Mouse (Mus musculus): Measurements from ENCODE around the gene Pik3ca.

The Pik3ca gene

DNA sequence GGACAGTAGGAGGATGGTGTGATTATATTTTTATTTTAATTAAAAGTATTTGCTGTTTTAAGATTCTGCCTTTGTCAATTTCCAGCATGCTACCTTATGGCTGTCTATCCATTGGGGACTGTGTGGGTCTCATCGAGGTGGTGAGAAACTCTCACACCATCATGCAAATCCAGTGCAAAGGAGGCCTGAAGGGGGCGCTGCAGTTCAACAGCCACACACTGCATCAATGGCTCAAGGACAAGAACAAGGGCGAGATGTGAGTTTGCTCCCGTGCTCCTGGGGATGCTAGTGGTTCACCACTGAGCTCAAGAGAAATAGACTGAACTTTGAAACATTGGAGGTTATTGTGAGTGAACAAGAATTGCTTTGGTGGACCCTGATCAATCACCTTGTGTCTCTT lies 62.3 kb downstream of the Pik3ca start:
- no peak for DNase-seq

DNA sequence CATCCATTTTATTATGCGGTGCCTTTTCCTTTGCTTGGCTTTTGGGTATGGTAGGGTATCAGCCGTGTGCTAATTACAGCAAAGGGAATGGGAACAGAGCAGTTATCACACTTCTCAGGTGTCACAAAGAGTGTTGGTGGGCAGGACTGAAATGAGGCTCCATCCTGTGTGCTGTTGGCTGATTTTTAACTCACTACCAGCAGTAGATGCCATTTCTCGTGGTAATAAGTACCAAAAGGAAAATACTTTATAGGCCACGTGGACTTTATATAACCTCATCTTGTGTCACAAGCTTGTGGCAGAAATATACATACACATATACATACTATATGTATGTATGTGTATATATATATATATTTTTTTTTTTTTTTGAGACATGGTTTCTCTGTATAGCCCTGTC lies 69.8 kb downstream of the Pik3ca start:
- DNase-seq: no peak

DNA sequence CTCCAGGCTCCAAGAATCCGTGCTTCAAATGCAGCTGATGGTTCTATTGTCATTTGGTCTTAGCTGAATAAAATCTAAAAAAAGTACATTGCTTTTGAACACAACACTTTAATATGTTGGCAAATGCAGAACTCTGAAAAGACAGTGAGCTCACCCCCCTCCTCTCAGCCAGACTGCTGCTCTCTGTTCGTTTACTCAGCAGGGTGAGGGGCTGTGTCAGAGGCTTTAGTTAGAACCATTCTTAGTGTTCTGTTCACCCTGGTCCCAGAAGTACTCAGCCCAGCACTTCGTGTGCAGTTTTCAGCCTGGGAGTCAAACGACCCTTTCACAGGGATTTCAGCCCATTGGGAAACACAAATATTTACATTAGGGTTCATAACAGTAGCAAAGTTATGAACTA lies 70.9 kb downstream of the Pik3ca start:
- no peak for DNase-seq

DNA sequence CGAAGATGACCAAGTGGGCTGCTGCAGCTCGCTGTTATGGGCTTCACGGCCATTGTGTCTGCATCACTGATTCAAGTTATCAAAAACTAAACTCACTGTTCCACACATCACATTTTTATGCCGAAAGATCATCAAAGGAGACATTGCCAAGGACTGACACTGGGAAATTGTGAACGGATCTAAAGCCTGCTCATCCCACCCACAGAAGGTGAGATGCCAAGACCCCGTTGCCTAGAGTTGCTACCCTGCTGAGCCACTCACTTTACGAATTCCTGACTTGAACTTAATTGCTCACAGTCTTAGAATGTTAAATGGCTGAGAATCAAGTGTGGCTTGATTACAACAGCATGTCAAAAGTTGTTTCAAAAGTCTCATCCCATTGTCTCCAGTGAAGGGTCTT lies 73.0 kb downstream of the Pik3ca start:
- DNase-seq: no peak

DNA sequence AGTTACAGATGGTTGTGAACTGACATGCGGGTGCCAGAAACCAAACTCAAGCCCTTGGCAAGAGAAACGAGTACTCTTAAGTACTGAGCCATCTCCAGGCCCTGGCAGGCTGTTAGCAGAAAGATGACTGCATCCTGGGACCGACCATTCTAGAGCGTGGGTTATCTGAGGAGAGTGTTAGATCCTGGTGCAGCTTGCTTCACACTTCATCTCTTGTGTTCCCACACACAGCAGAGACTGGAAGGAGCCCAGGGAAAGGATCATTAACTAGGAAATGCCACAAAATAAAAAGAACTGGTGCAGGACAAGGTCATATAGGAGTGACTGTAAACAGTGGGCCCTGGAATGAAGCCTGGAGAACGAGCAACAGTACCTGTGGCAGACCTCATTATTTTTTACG lies 73.6 kb downstream of the Pik3ca start:
- DNase-seq: peak; percentile 23

DNA sequence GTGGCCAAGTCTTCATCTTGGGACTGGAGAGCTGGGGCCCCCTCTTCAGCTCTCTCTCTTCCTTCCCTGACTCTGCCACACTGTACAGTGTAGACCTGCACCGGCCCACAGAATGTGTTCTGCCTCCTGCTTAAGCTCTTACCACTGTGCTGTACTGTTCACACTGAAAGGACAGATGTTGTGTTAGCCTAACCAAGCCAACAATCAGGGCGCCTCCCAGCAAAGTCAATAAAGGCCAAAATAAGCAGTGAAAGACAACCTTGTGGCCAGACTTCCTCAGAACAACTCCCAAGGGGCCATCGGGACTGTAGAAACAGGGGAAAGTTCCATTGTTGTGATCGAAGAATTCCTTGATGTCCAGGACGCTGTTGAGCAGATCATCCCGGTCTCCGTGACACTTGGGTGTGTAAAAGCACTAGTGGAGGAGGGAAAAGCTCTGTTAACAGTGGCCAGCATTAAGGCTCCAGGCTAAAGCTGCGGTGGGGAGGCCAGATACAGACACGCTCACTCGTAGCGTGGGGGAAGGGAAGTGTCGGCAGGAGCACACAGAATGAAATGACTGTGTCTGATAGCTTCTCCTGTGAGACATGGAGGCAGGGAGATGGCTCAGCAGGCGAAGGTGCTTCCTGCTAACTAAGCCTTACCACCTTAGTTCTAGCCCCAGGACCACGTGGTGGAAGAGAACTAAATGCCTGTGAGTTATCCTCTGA lies 74.9 kb downstream of the Pik3ca start:
- no peak for DNase-seq

DNA sequence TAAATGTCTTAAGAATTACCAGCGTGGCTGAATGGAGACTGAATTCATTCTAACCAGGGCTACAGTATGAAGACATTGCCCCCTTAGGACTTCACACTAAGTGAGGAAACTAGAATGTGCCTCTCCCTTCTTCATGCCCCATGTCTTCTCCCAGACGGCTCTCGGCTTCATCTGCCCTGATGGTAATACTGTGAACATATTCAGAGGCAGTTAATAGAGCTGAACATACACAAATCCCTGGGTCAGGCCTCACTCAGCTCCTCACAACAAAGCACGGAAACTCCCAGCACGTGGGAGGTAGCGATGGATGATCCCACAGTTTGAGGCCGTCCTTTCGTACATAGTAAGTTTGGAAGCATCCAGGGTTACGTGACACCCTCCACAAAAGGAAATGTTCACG lies 75.7 kb downstream of the Pik3ca start:
- no peak for DNase-seq

DNA sequence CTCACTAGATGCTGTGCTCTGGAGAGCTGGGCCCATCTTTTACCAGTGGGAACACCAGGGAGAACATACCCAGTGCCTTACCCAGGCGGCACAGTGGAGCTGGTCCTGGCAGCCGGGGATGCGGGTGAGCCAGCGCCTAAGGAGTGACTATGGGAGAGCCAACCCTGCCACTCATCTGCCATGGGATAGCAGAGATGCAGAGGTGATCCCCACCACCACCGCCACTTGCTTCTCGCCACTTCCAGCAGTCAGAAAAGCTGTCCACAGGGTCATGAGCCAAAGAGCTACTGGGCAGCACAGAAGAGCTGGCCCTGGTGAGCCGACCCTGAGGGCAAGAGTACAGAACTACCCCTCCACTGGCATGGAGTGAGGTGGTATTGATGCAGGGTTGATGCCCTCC lies 82.5 kb downstream of the Pik3ca start:
- no peak for DNase-seq

DNA sequence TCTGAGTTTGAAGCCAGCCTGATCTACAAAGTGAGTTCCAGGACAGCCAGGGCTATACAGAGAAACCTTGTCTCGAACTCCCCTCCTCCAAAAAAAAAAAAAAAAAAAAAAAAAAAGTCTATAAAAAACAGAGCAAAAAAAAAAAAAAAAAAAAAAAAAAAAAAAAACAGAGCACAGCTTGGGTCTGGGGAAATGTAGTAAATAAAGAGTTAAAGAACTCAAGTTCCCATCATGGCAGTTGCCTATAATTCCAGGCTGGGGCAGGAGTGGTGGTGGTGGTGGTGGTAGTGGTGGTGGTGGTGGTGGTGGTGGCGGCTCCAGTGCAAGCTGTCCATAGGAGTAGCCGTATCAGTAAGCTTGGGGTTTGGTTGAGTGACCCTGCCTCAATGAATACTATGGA lies 85.6 kb downstream of the Pik3ca start:
- DNase-seq: no peak

DNA sequence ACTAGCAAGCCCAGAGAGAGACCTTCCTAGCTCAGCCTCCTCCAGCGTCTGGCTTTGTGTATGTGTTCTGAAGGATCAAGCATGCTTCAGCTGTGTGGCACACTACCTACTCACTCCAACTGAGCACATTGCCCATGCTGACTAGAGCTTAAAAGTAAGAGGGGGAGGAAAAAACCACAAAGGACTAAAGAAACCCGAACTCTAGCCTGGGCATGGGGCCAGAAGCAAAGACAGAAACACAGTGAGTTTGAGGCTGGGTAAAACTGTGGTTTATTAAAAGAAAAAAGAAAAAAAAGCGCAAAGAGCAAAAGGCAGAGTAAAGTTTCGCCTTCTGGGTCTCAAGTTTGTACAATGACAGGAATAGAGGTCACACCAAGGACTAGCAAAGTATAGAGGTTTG lies 89.1 kb downstream of the Pik3ca start:
- no peak for DNase-seq

DNA sequence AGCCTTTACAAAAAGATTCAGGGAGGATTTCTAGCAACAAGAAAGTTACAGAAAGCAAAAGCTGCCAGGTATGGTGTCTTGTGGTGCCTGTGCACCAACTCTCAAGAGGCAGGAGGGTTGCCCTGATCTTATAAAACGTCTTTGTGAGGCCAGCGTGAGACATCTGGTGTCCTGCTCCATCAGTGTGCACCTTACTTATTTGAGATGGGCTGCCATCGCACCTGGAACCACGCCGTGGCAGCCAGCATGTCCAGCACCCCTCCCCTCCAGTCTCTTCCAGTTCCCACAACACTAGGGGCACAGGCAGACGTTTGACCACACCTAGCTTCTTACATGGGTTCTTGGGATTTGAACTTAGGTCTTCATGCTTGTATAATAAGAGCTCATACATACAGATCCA lies 90.7 kb downstream of the Pik3ca start:
- DNase-seq: no peak

DNA sequence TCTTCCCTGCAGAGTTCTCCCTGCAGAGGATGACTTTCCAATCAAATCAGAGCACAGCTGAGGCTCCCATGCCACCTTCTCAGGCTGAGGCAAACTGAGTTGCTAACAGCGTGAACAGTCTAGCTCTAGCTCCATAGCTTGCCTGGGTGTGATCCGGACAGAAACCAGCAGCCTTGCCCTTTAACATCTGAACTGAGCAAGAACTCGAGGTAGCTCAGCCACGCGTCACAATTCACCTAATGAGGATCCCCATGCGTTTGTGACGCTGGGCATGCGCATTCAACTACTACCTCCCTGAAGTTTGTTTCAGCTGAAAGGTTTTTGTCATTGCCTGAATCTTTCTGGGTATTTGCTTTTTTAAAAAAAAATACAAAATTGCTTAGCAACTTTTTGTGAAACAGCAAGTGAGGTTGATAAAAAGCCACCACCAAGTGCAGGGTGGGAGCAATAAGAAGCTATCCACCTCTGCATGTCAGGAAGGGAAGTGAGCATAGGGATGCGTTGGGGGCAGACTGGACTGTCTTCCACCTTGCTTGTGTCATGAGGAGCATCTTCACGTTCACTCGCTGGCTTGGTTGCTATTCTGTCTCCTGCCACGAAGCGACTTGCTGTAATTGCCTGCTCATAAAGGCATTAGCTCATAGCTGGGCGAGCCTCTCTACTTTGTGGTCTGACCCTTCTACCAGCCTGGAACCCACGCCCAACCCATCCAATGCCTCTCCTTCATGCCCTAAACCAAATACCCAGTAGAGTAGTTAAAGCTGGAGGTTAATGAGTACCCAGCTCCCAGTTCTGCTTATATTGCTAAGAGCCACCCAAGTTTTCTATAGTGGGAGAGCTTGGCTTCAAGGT lies 92.8 kb downstream of the Pik3ca start:
- no peak for DNase-seq

DNA sequence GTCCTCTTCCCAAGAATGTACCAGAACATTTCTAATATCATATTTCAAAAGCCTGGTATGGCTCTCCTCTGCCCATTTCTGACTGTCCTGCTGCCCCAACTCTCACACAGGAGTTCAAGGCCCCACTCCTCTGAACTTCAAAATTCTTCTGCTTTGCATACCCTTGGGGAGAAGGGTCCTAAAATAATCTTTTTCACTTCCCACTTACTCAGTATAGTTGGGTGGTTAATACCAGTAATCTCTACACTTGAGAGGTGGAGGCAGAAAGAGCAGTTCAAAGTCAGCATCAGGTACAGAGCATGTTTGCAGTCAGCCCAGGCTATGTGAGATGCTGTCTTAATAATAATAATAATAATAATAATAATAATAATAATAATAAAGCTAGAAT lies 93.5 kb downstream of the Pik3ca start:
- no peak for DNase-seq

DNA sequence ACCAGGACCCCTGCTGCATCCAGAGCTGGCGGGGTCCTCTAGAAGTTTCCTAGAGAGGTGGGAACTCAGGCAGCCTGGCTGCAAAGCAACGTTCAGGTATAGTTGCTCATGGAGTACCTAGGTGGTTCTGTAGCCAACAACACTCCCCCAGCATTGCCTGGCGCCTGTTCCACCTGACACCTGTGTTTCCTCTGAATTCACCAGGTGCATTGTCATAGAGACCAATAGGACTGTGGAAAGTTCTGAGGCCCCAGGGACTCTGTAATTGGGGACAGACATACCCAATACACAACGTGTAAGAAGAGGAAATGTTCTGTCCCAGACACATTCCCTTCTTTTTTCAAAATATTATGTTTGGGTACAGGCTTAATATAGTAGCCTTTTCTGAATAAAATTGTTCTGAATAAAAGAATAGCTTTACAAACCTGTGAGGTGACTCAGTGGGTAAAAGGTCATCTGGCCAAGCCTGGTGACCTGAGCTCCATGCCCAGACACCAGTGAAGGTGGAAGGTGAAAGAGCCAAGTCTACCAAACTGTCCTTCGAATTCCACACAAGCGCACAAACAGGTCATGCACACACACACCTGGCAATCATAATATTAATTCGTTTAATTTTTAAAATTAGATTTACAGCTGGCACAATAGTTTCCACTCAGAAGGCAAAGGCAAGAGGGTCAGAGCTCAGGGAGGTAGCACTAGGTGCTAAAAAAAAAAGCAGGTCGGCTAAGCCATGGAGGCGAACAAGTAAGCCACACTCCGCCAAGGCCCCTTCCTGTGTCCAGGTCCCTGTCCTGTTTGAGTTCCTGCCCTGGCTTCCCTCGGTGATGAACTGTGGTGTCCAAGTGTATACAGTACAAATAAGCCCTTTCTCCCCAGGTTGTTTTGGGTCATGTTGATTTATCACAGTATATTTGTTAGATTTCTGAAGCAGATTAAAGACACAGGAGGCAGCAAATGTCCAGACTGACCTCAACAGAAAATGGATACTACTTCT lies 94.9 kb downstream of the Pik3ca start, which contains the start of gene Kcnmb3:
Gene Kcnmb3, minus strand, starts transcription at position 135 of the 994 bp plus-strand sequence.
- no peak for DNase-seq

DNA sequence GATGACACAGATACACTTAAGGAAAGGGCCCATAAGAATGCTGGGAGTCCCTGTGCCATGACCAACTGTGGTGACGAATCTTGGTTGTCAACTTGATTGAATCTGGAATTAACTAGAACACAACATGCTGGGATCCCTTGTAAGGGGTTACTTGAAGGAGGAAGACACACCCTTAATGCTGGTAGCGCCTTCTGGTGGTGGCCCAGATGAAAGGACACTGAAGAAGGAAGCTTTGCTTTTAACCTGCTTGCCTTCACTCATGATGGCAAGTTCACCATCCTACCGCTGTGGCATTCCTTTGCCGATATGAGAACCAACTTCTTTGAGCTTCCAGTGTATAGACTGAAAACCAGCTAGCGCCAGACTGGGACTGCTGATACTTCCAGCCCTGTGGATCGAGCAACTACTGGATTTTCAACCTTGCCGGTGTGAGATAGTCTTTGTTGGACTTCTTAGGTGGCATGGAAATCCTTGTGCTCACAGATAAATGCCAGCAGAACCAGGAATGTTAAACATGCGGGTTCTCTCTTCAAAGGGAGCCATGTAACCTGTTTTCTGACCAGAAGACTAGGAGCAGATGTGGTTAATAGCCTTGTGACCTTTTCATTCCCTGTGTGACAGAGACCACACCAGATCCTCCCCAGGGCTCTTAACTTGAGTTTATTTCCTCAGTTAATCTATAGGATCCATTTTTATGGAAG lies 97.1 kb downstream of the Pik3ca start:
- no peak for DNase-seq

DNA sequence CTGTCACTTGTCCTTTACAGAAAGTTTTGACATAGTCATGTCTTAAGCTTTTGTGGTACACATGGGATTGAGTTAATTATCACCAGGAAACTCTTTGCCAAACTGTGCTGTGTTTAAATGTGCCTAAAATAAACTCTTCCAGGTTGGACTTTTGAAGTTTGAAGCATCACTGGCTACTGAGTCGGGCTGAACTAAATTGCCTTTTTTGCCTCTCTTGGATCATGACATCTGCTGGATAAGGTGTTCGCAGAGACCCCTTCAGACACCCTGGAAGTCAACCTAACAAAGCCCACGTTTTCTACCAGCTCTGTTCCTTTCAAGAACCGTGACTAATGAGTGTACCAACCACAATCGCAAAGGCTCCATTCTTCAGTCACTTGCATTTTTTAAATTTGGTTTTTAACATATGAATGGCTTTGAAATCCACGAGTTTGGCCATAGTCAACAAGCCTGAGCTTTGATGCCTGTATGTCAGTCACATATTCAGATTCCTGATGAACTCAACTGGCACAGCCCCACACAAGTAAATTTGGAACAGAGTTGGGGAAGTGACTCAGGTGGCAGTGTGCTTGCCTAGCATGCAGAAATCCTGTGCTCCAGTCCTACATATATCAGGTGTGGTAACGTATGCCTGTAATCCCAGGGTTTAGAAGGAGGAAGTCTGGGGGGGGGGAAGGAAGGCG lies 97.8 kb downstream of the Pik3ca start:
- no peak for DNase-seq

DNA sequence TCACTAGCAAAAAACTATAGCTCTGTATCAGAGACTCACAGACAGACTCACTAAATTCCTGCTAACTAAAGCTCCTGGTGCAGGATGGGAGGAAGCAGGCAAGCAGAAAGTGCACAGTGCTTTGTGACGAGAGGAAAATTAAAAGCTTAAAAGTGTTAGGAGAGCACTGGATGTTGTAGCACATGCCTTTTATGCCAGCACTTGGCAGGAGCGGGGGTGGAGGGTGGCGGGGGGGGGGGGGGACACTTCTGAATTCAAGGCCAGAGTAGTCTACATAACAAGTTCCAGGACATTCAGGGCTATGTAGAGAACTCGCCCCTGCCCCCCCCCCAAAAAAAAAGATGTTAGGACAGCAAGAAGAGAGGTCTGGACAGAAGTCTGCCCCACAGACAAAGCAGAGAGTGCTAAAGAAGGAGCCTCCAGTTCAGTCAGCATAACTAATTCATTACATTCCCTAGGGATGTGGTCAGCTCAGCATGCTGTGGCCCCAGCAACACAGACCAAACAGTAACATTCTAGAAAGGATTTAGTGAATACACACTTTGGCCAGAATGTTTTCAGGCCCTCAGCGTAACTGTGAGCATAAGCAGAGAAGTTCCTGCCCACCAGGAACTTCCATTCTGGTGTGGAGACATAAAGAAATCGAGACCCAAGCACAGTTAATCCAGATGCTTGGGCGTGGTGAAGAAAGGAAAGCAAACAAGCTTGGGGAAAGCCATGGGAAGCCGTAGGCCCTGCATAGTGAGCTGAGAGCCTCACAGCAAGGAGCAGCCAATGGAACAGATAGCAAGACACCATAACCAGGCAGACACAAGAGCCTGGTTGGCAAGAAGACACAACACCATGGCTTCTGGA lies 98.6 kb downstream of the Pik3ca start:
- no peak for DNase-seq

DNA sequence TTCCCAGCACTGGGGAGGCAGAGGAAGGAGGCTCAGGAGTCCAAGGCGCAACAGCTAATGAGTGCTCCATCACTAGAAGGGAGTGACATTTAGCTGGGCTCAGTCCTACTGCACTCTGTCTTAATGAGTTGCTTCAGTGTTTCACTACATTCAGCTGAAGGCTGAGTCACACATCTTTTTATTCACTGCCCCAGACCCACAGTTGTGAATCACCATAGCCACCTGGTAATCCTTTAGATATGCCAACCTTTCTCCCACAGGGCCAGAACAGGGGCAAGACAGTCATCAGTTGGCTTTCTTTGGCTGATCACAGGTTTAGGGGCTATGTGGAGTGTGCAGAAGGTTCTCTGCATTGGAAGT lies 99.2 kb downstream of the Pik3ca start:
- DNase-seq: no peak

DNA sequence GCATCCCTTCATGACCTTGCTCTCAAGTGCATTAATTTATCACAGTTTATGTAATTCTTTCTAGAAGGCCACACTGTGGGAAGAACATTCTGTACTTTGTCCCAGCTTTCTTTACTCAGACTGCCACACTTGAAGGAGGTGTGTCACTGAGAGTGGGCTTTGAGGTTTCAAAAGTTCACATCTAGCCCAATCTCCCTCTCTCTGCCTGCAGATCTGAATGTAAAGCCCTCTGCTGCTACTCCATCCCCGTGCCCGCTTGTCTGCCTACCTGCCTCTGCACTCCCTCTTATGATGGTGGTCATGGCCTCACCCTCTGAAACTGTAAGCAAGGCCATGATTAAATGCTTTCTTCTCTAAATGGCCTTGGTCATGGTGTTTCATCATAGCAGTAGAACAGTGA lies 102.9 kb downstream of the Pik3ca start:
- DNase-seq: no peak

DNA sequence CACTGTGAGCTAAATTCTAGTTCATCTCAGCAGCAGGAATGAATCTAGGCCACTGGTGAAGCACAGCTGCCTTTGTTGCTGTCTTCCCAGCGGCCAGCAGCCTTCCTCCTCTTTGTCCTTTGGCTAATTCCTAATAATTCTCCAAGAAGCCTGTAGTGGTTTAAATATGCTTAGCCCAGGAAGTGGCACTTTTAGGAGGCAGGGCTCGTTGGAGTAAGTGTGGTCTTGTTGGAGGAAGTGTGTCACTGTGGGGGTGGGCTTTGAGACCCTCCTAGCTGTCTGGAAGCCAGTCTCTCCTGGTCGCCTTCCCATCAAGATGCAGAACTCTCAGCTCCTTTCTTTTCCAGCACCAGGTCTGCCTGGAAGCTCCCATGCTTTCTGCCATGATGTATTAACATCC lies 108.4 kb downstream of the Pik3ca start:
- DNase-seq: no peak

All from right cerebral cortex, postnatal 25 days (tissue).